Mouse (Mus musculus) ES-E14 (cell line): ENCODE measurements around the gene Gkn2. TPM values are rescaled to one million over a fixed set of nuclear protein-coding genes. Genes with fewer than 3 reads are reported as not detected.

Experiments
- DNase-seq: peaks from one replicate; pipeline ENCODE4 v3.0.0-alpha.2; 2013; ENCODE audit warnings: low read depth, low spot score
- H3K27ac ChIP-seq: 2 replicates; pipeline ENCODE4 v1.5.1; 2012; ENCODE audit warnings: low read depth, mild to moderate bottlenecking, low read length, moderate library complexity, mixed read lengths; ENCODE audit not compliant: poor library complexity, insufficient read depth, severe bottlenecking
- H3K36me3 ChIP-seq: 2 replicates; pipeline ENCODE4 v1.6.1; 2012; ENCODE audit warnings: mild to moderate bottlenecking, low read length, moderate library complexity, mixed read lengths; ENCODE audit not compliant: control insufficient read depth, poor library complexity, insufficient read depth, severe bottlenecking
- H3K4me1 ChIP-seq, 2 experiments: fragments of 150-350 bp in 1 of 2; sonication (generic) in 1 of 2; 2 replicates each; pipeline ENCODE4 v1.6.1; 2012; ENCODE audit warnings: low read length in 2 of 2, mild to moderate bottlenecking in 1 of 2, mixed read lengths in 1 of 2; ENCODE audit not compliant: control insufficient read depth in 2 of 2, insufficient read depth in 2 of 2, poor library complexity in 1 of 2
- H3K4me3 ChIP-seq, 2 experiments: fragments of 150-350 bp in 1 of 2; sonication (generic) in 1 of 2; 2 replicates each; pipeline ENCODE4 v1.5.1; 2012; ENCODE audit warnings: low read length in 2 of 2, low read depth in 1 of 2, mild to moderate bottlenecking in 1 of 2, mixed read lengths in 1 of 2; ENCODE audit not compliant: insufficient read depth in 1 of 2, poor library complexity in 1 of 2, severe bottlenecking in 1 of 2
- H3K9ac ChIP-seq: 2 replicates; pipeline ENCODE4 v1.6.1; 2012; ENCODE audit warnings: low read depth, mild to moderate bottlenecking, low read length, mixed read lengths; ENCODE audit not compliant: poor library complexity, insufficient read depth, severe bottlenecking
- H3K9me3 ChIP-seq: fragments of 150-350 bp; sonication (generic); 2 replicates; pipeline ENCODE4 v1.6.1; 2012; ENCODE audit warnings: low read depth, mild to moderate bottlenecking, low read length; ENCODE audit not compliant: control insufficient read depth, insufficient read depth
- CHD2 ChIP-seq: IDR thresholded peaks from 2 replicates; pipeline ENCODE4 v1.6.1; 2014; ENCODE audit warnings: mild to moderate bottlenecking, low read depth, low read length, inconsistent platforms
- HCFC1 ChIP-seq: IDR thresholded peaks from 2 replicates; pipeline ENCODE4 v1.6.1; 2012; ENCODE audit warnings: low read length, inconsistent platforms, borderline replicate concordance; ENCODE audit not compliant: insufficient read depth
- MAFK ChIP-seq: IDR thresholded peaks from 2 replicates; pipeline ENCODE4 v1.6.1; 2014; ENCODE audit warnings: mild to moderate bottlenecking, low read depth, low read length, inconsistent platforms; ENCODE audit not compliant: insufficient read depth
- ZC3H11A ChIP-seq: IDR thresholded peaks from 2 replicates; pipeline ENCODE4 v1.6.1; 2012; ENCODE audit warnings: low read depth, mild to moderate bottlenecking, inconsistent platforms, low read length, borderline replicate concordance
- ZNF384 ChIP-seq: IDR thresholded peaks from 2 replicates; pipeline ENCODE4 v1.6.1; 2012; ENCODE audit warnings: low read depth, low read length, inconsistent platforms
- in situ Hi-C, 2 experiments: fragments of 600-800 bp; cut with MboI; formaldehyde crosslinking; loops; one replicate each; pipeline ENCODE4 v1.15.1; 2025; ENCODE audit warnings: low sequenced_read_pairs in 2 of 2, inconsistent platforms in 1 of 2; ENCODE audit not compliant: unreplicated experiment in 2 of 2
- total RNA-seq: library from RNA; depleted of rRNA; stranded (reverse); fragments of 300-350 nt; gene quantifications from 2 replicates; pipeline ENCODE4 v1.2.3, GENCODE M21; 2012

The Gkn2 gene
- total RNA-seq, 1 experiment: not detected

DNA sequence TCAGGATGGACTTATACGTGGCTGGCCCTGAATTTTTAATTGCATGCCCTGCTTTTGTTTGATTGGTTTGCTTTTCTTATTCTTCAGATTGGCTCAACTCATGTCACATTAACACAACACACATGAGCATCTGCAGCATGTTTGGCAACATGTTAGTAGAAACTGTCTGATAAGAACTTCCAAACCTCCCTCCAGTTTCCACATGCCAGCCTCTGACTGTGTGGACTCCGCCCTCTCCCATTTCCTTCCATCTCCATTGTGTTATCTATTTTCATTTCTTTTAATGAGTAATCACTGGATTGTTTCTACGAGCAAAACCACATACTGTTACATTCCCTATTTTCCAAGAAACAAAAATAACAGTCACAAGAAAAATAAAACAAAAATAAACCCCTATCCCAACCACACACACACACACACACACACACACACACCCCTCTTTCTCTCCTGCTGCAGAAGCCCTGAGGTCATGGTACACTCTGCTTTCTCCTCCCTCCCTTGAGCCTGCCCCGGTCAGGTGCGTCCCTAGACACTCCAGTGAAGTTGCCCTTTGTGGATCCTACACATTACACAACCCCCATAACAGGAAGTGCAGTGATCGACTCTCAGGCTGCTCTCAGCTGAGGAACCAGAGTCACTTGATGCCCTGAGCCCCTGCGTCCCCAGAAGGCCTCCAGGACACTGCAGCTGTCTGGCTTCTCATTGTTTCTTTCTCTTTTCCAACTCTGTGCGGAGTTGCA is 20.5 kb downstream of the Gkn2 start:
- no peak for DNase-seq
- Histone ChIP-seq H3K4me1 (no peaks in the 10 kb centered on the region), H3K36me3 (no peaks in the 10 kb centered on the region), H3K9me3 (no peaks in the 10 kb centered on the region), H3K4me3 (no peak overlapping the region), H3K9ac (no peak overlapping the region), H3K27ac (no peak overlapping the region)
- in situ Hi-C loops: loop anchor here in 1 of 2 experiments (10.0 kb wide), 1 partner anchor 121 kb away; no protein-coding TSS in a partner anchor
- TF ChIP-seq ZC3H11A (no peak), HCFC1 (no peak)

DNA sequence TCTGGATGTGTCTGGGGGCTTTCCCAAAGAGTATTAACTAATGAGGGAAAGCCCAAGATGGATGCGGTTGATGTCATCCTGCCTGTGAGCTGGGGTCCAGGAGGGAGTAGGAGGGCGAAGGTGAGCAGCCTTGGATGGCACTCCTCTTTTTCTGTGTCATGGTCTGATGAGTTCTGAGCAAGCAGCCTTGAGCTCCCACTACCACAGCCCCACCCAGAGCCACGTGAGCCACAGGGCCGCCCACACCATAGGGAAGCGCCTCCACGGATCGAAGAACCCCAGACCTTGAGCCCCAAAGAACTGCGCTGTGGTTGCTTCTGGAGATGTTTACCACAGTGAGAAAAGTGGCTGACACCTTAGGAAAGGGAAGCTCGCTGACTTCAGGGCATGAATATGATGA is 21.6 kb downstream of the Gkn2 start:
- in situ Hi-C loops: loop anchor here in 1 of 2 experiments (10.0 kb wide), 1 partner anchor 120 kb away; no protein-coding TSS in a partner anchor
- H3K4me1 ChIP-seq: no peaks in the 10 kb centered on the region

DNA sequence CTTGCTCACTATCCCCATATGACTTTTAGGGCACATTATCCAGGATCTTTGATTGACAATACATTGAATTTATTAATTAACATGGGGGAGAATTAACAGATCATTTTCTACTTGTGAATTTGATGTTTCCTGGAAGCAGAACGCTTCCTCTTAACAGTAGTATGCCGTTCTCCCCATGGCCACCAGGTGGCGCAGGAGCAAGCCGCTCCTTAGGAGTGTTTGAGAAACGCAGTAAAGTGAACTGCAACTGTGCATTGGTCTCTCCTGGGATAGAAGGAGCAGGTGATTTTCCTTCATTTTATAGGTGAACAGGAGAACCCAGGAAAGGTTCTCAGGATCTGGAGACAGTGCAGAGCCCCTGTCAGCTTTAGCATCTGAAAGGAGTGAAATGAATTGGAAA is 26.0 kb downstream of the Gkn2 start:
- no peaks in the 10 kb centered on the region for H3K36me3 ChIP-seq
- peak; percentile 41 for DNase-seq
- H3K4me3 ChIP-seq: no peak overlapping the region
- peak; percentile 78 for TF ChIP-seq ZC3H11A
- TF ChIP-seq HCFC1: no peak
- no peak overlapping the region for H3K9ac ChIP-seq
- H3K9me3 ChIP-seq: no peaks in the 10 kb centered on the region
- in situ Hi-C loops: loop anchor here in 1 of 2 experiments (10.0 kb wide), 1 partner anchor 116 kb away; no protein-coding TSS in a partner anchor
- no peaks in the 10 kb centered on the region for H3K4me1 ChIP-seq
- H3K27ac ChIP-seq: no peak overlapping the region

More for the DNA sequence above, 21.6 kb downstream of the Gkn2 start:
- Histone ChIP-seq H3K4me3 (no peak overlapping the region), H3K9me3 (no peaks in the 10 kb centered on the region), H3K27ac (no peak overlapping the region), H3K9ac (no peak overlapping the region), H3K36me3 (no peaks in the 10 kb centered on the region)
- no peak for DNase-seq
- TF ChIP-seq MAFK: no peak
- TF ChIP-seq HCFC1: no peak
- no peak for TF ChIP-seq CHD2
- no peak for TF ChIP-seq ZNF384
- no peak for TF ChIP-seq ZC3H11A

DNA sequence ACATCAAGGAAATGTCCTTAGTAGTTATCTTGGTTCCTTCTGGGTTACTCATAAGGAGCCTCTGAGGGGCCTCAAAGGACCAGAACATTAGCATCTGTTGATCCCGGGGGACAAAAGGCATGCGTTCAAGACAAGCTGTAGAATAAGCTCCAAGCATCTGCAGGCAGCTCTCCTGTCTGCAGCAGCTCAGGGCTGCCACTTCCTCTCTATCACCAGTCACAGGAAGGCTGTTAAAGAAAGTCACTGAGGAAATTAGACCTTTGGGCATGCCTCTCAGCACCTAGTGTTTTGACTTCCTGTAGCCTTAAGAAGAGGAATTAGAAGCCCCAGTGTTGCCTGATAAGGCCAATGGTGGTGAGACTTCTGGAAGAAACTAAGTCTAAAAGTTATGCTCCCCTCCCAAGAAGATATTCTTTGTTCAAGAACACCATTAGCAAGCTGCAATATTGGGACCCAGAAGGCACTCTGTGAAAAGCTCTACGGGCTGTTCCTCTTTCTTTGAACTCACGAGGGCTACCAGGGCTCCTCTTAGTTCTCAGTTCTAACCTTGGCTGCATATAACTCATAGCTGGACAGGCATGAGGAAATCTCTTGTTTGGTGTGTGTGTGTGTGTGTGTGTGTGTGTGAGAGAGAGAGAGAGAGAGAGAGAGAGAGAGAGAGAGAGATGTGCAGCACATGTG is 26.9 kb downstream of the Gkn2 start:
- Histone ChIP-seq H3K9me3 (no peaks in the 10 kb centered on the region), H3K27ac (no peak overlapping the region), H3K4me1 (no peaks in the 10 kb centered on the region), H3K9ac (no peak overlapping the region), H3K36me3 (no peaks in the 10 kb centered on the region), H3K4me3 (no peak overlapping the region)
- no peak for DNase-seq
- in situ Hi-C loops: loop anchor here in 1 of 2 experiments (10.0 kb wide), 1 partner anchor 115 kb away; no protein-coding TSS in a partner anchor
- TF ChIP-seq ZNF384: no peak
- no peak for TF ChIP-seq HCFC1
- no peak for TF ChIP-seq ZC3H11A
- no peak for TF ChIP-seq MAFK
- no peak for TF ChIP-seq CHD2
